Mouse (Mus musculus): ENCODE results near the gene Cltc. TPM values are rescaled to one million over a fixed set of nuclear protein-coding genes. Genes with fewer than 3 reads are reported as not detected.
"Not testable (repeated sequence)": the region's sequence is repeated elsewhere in the genome, so short reads cannot be mapped to it uniquely, and the experiment has no call there.

Cltc gene
- total RNA-seq, 1 experiment from 2014 or later = 237 TPM

- DNase-seq = no peak
These were observed 18.4 kb downstream of the Cltc start for GRCm38 (mm10) chr11:86738956-86739355.

- not testable (repeated sequence) for DNase-seq
These were observed 19.1 kb downstream of the Cltc start for GRCm38 (mm10) chr11:86738308-86738707.

- peak; percentile 29 for DNase-seq
These were observed 19.9 kb downstream of the Cltc start for GRCm38 (mm10) chr11:86737301-86738000.

- no peak for DNase-seq
These were observed 22.4 kb downstream of the Cltc start for GRCm38 (mm10) chr11:86734993-86735392.

GRCm38 (mm10) chr11:86734241-86734939, 23.0 kb downstream of the Cltc start:
- no peak for DNase-seq

GRCm38 (mm10) chr11:86731443-86731842, 25.9 kb downstream of the Cltc start:
- DNase-seq = no peak

GRCm38 (mm10) chr11:86725607-86726006, 31.8 kb downstream of the Cltc start:
- no peak for DNase-seq

GRCm38 (mm10) chr11:86724982-86725381, 32.4 kb downstream of the Cltc start:
- peak; percentile 39 for DNase-seq

- DNase-seq = no peak
These were observed 33.4 kb downstream of the Cltc start for GRCm38 (mm10) chr11:86724004-86724403.

GRCm38 (mm10) chr11:86719390-86719789, 38.0 kb downstream of the Cltc start:
- DNase-seq = no peak

- DNase-seq = no peak
These were observed 39.0 kb downstream of the Cltc start for GRCm38 (mm10) chr11:86718369-86718768.

GRCm38 (mm10) chr11:86717306-86718065, 39.9 kb downstream of the Cltc start:
- DNase-seq = no peak

GRCm38 (mm10) chr11:86714606-86715005, 42.8 kb downstream of the Cltc start:
- no peak for DNase-seq

- DNase-seq = no peak
These were observed 56.2 kb downstream of the Cltc start for GRCm38 (mm10) chr11:86701151-86701550.

GRCm38 (mm10) chr11:86695461-86695860, 61.9 kb downstream of the Cltc start:
- DNase-seq = no peak

- no peak for DNase-seq
These were observed 64.8 kb downstream of the Cltc start for GRCm38 (mm10) chr11:86692546-86692945.

GRCm38 (mm10) chr11:86691956-86692355, 65.4 kb downstream of the Cltc start:
- no peak for DNase-seq

GRCm38 (mm10) chr11:86691482-86691881, 65.9 kb downstream of the Cltc start:
- DNase-seq = no peak

- no peak for DNase-seq
These were observed 67.0 kb downstream of the Cltc start for GRCm38 (mm10) chr11:86690383-86690782.

- DNase-seq = no peak
These were observed 72.0 kb downstream of the Cltc start for GRCm38 (mm10) chr11:86685366-86685765.

GRCm38 (mm10) chr11:86684126-86685012, 73.0 kb downstream of the Cltc start:
- no peak for DNase-seq

All from adrenal gland, postnatal 14 days (tissue).